Mouse (Mus musculus): ENCODE data around the gene Jdp2. TPM values are rescaled to one million over a fixed set of nuclear protein-coding genes. Genes with fewer than 3 reads are reported as not detected.

Gene Jdp2
- polyA plus RNA-seq, 1 experiment: 7.1 TPM

DNA sequence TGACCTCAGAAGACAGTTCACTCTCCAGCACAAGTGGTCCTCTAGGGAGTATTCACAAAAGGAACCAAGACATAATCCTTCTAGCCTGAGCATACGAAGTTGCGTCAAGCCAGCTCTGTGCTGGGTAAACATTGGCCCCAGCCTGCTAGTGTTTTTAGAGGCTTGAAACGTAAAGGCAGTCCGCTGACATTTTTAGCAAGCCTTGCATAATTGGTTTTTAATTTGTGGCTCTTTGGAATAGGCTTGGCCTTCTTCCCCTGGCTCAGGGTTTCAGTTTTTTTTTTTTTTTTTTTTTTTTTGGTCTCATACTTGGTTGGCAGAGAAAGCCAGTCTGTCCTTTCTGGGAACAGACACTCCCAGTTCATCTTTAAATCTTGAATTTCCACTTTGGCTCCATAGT, 15.3 kb downstream of the Jdp2 start:
- Histone ChIP-seq H3K4me1 (no peaks in the 10 kb centered on the region; the same call in 1 of the 2 replicates), H3K27me3 (replicated peaks) (peaks cover 54% of the 10 kb centered on the region), H3K36me3 (replicated peaks; ENCODE audit: low read length) (peaks cover 3% of the 10 kb centered on the region), H3K4me3 (replicated peaks) (no peak overlapping the region), H3K9me3 (no peaks in the 10 kb centered on the region)
- TF ChIP-seq FLI1 (IDR thresholded peaks at IDR 0.05; ENCODE audit: low read length): no peak
- no peak for TF ChIP-seq GATA1 (IDR thresholded peaks at IDR 0.05; ENCODE audit: borderline replicate concordance, low read length)

DNA sequence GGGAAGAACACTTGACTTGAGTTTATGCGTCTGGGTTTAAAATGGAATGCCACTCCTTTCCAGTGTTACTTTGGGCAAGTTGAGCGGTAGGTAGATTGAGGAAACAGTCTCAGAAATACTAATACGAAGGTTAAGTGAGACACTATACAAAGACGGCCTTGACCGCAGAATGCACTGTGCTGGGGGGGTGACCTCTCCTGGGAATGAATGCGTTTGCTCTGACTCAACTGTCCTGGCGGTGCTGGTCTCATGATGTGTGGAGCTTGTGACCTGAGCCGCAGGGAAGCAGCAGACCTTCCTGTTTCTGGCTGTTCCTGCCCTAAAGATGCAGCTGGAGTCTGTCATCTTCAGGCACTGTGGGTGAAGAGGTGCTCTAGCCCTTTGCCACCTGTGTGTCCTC, 16.7 kb downstream of the Jdp2 start:
- Histone ChIP-seq H3K9me3 (no peaks in the 10 kb centered on the region), H3K4me3 (replicated peaks) (no peak overlapping the region), H3K4me1 (no peaks in the 10 kb centered on the region; the same call in 1 of the 2 replicates), H3K27me3 (replicated peaks) (peaks cover 54% of the 10 kb centered on the region), H3K36me3 (replicated peaks; ENCODE audit: low read length) (peaks cover 3% of the 10 kb centered on the region)
- TF ChIP-seq GATA1 (IDR thresholded peaks at IDR 0.05; ENCODE audit: borderline replicate concordance, low read length) (no peak), FLI1 (IDR thresholded peaks at IDR 0.05; ENCODE audit: low read length) (no peak)

DNA sequence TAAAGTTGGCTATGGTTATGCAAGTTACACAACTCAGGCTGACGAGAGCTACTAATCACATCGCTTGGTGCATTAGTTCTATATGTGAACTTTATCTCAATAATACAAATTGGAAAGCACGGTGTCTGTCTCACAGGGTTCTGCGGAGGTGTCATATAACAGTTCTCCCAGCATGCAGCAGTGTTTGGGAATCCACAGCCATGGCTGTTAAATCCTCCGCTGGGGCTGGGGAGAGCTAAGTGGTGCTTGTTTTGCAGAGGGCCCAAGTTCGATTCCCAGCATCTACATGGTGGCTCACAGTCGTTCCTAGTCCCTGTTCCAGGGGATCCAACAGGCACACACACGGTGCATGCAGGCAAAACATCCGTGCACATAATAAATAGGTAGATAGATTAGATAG, 19.1 kb downstream of the Jdp2 start:
- peaks cover 58% of the 10 kb centered on the region for H3K27me3 ChIP-seq (replicated peaks)
- TF ChIP-seq FLI1 (IDR thresholded peaks at IDR 0.05; ENCODE audit: low read length) (no peak), GATA1 (IDR thresholded peaks at IDR 0.05; ENCODE audit: borderline replicate concordance, low read length) (no peak)
- no peaks in the 10 kb centered on the region for H3K4me1 ChIP-seq
- no peak overlapping the region for H3K4me3 ChIP-seq (replicated peaks)
- H3K36me3 ChIP-seq (replicated peaks; ENCODE audit: low read length): no peaks in the 10 kb centered on the region
- H3K9me3 ChIP-seq: no peaks in the 10 kb centered on the region

DNA sequence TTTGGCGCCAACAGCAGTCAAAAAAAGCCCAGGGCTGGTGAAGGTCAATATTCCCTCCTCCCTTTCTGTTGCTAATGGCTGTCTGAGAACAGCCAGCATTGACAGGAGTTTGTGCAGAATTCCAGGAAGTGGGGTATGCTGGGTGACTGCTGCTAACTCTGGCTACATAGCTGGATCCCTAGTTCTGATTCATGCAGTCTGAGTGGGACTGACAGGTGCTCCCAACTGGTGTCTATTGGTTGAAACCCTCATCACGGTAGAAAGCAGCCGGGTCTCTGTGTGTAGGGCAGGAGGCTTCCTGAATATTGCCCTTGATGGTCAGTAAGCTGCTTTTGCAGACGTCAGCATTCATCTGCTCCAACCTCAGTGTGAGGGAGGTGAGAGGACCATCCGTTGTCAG, 19.6 kb downstream of the Jdp2 start:
- Histone ChIP-seq H3K27me3 (replicated peaks) (peaks cover 58% of the 10 kb centered on the region), H3K36me3 (replicated peaks; ENCODE audit: low read length) (no peaks in the 10 kb centered on the region), H3K9me3 (no peaks in the 10 kb centered on the region), H3K4me1 (no peaks in the 10 kb centered on the region), H3K4me3 (replicated peaks) (no peak overlapping the region)
- TF ChIP-seq FLI1 (IDR thresholded peaks at IDR 0.05; ENCODE audit: low read length) (no peak), GATA1 (IDR thresholded peaks at IDR 0.05; ENCODE audit: borderline replicate concordance, low read length) (no peak)

DNA sequence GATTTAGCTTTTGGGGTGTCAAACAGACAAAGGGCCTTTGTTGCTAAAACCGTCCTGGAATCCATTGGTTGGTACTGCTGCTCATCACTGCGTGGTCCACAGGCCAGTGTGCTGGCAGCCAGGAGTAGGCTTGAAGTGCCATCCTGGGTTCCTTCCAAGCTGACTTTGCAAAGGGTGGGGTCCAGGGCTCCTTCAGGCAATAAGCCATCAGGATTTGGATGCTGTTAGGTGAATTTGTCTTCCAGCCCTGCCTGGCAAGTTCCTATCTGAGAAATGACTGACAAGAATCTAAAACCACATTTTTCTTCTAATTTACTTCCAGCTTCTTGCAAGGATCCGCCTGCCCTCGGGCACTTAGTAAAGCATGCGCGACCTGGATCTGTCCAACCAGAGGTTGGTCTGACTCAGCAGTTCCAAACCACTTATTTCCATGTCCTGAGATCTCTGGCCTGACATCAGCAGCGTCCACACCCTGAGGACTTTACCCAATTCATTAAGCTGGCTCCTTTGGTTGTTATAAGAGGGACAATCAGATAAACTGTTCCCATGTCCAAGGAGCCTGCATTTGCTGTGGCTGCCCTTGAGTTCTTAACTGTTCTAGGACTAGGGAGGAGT, 20.6 kb downstream of the Jdp2 start:
- no peaks in the 10 kb centered on the region for H3K36me3 ChIP-seq (replicated peaks; ENCODE audit: low read length)
- H3K9me3 ChIP-seq: no peaks in the 10 kb centered on the region
- H3K27me3 ChIP-seq (replicated peaks): peaks cover 60% of the 10 kb centered on the region
- H3K4me1 ChIP-seq: no peaks in the 10 kb centered on the region
- H3K4me3 ChIP-seq (replicated peaks): no peak overlapping the region
- TF ChIP-seq GATA1 (IDR thresholded peaks at IDR 0.05; ENCODE audit: borderline replicate concordance, low read length) (no peak), FLI1 (IDR thresholded peaks at IDR 0.05; ENCODE audit: low read length) (no peak)

DNA sequence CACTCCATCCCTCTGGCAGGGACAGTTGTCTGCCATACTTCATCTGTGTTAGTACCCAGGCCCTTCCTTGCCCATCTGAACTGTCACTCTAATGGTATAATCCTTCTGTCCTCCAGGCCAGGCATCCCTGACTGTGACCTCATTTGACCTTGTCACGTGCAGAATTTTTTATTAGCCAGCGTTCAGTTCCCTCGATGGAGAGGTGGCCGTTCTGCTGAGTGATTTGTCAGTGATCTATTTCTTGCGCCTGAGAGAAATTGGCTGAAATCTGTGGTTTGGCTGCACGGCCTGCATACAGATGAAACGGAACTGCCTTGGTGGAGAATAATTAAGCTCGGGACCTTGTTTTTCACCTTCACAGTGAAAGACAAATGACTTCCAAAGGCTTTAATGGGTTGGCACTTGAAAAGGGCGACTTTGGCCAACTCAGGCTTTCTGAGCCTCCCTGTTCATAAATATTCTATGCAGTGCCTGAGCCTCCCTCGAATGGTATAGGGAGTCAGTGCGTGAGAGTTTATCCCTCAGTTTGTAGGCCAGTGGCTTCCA, 21.1 kb downstream of the Jdp2 start:
- H3K9me3 ChIP-seq: no peaks in the 10 kb centered on the region
- no peaks in the 10 kb centered on the region for H3K36me3 ChIP-seq (replicated peaks; ENCODE audit: low read length)
- H3K4me1 ChIP-seq: no peaks in the 10 kb centered on the region
- H3K27me3 ChIP-seq (replicated peaks): peaks cover 59% of the 10 kb centered on the region
- no peak for TF ChIP-seq FLI1 (IDR thresholded peaks at IDR 0.05; ENCODE audit: low read length)
- TF ChIP-seq GATA1 (IDR thresholded peaks at IDR 0.05; ENCODE audit: borderline replicate concordance, low read length): no peak
- no peak overlapping the region for H3K4me3 ChIP-seq (replicated peaks)

DNA sequence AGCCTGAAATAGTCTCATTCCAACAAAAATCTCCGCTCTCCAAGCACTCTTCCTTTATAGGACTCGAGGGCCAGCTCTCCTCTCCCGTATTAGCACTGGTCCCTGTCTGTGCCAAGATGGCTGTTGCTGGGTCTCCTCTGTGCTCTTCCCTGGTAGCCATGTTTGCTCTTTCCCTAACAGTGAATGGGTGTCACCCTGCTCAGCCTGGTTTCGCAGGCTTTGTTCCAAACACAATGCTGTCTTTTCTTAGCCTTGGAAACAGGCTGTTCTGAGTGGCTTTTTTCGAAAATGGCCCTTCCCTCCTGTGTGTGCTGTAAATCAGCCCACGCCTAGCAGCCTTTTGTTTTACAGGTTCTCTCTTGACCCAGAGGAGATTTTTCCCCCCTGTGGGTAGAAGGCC, 22.2 kb downstream of the Jdp2 start:
- H3K36me3 ChIP-seq (replicated peaks; ENCODE audit: low read length): no peaks in the 10 kb centered on the region
- H3K4me3 ChIP-seq (replicated peaks): no peak overlapping the region
- 0 out of 2 replicates have a peak, but pooled peaks cover 5% of the 10 kb centered on the region for H3K4me1 ChIP-seq
- TF ChIP-seq GATA1 (IDR thresholded peaks at IDR 0.05; ENCODE audit: borderline replicate concordance, low read length) (no peak), FLI1 (IDR thresholded peaks at IDR 0.05; ENCODE audit: low read length) (no peak)
- peaks cover 55% of the 10 kb centered on the region for H3K27me3 ChIP-seq (replicated peaks)
- H3K9me3 ChIP-seq: no peaks in the 10 kb centered on the region

DNA sequence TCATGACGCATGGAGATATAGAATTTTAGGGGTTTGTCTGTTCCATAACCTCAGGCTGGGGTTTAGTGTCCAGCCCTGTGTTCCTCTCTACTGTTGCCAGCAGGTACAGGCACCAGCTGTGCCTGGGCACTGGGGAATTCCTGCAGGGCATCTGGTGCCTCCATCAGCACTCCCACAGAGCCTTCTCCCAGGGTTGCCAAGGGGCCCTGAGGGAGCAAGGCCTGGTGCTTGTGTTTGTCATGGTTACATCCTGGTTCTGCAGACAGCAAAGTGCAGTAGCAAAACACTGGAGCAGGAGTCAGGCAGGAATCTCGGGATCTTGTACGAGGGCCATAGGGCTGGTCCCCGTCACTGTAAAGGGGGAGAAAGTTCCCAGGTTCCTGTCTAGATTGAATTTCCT, 22.8 kb downstream of the Jdp2 start:
- TF ChIP-seq GATA1 (IDR thresholded peaks at IDR 0.05; ENCODE audit: borderline replicate concordance, low read length) (no peak), FLI1 (IDR thresholded peaks at IDR 0.05; ENCODE audit: low read length) (no peak)
- H3K4me1 ChIP-seq: peaks cover 5% of the 10 kb centered on the region; the same call in 1 of the 2 replicates

DNA sequence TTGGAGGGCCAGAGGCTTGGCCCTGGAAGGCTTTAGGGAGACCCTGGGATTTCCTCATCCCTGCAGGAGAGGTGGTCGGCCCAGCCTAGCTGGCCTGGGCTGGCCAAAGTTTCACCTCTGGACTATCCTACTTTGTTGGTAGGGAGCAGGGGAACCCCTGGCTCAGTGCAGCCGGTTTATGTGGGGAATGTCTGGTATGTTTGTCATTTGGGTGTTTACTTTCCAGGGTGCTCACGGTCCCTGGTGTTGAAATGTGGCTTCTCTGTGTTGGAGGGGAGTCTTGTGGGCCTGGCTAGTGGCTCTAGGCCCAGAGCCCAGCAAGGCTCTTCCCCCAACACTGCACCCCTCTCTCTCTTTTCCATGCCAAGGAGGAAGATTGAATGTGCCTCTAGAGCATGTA, 24.9 kb downstream of the Jdp2 start:
- H3K27me3 ChIP-seq (replicated peaks): peaks cover 70% of the 10 kb centered on the region
- no peak overlapping the region for H3K4me3 ChIP-seq (replicated peaks)
- H3K4me1 ChIP-seq: peaks cover 20% of the 10 kb centered on the region
- no peaks in the 10 kb centered on the region for H3K9me3 ChIP-seq
- H3K36me3 ChIP-seq (replicated peaks; ENCODE audit: low read length): no peaks in the 10 kb centered on the region
- TF ChIP-seq FLI1 (IDR thresholded peaks at IDR 0.05; ENCODE audit: low read length) (no peak), GATA1 (IDR thresholded peaks at IDR 0.05; ENCODE audit: borderline replicate concordance, low read length) (no peak)

More for the DNA sequence above, 22.8 kb downstream of the Jdp2 start:
- no peaks in the 10 kb centered on the region for H3K36me3 ChIP-seq (replicated peaks; ENCODE audit: low read length)
- peaks cover 58% of the 10 kb centered on the region for H3K27me3 ChIP-seq (replicated peaks)
- no peak overlapping the region for H3K4me3 ChIP-seq (replicated peaks)
- no peaks in the 10 kb centered on the region for H3K9me3 ChIP-seq

DNA sequence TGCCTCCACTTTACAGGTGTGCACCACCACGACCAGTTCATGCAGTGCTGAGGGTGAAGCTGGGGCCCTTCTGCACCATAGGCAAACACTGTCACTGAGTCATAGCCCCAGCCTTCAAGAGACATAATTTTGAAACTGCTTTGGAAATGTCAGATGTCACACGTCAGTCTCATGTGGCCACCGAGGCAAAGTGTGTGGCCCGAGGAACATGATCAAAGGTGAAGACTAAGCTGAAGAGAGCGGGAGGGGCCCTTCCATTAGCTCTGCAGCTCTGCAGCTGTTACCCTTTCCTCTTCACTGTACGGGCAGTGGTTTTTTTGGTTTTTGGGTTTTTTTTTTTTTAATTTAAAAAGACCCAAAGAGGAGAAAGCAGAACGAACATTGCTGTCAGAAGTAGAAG, 25.8 kb downstream of the Jdp2 start:
- Histone ChIP-seq H3K4me1 (peaks cover 29% of the 10 kb centered on the region), H3K4me3 (replicated peaks) (no peak overlapping the region), H3K27me3 (replicated peaks) (peaks cover 76% of the 10 kb centered on the region), H3K9me3 (no peaks in the 10 kb centered on the region), H3K36me3 (replicated peaks; ENCODE audit: low read length) (no peaks in the 10 kb centered on the region)
- TF ChIP-seq FLI1 (IDR thresholded peaks at IDR 0.05; ENCODE audit: low read length) (no peak), GATA1 (IDR thresholded peaks at IDR 0.05; ENCODE audit: borderline replicate concordance, low read length) (no peak)
